Mouse (Mus musculus): ENCODE measurements at regions not wholly inside any gene's neighbourhood (a gene's known extent, or its start where the extent isn't known, plus 50 kb on each side); places are given as distances from the start of the nearest gene placed in this dataset.

GRCm38 (mm10) chr12:94155110-94155858 is 1536.7 kb upstream of the Flrt2 start:
- no peak for DNase-seq (ENCODE audit: low spot score in 2 of 2)

- DNase-seq (ENCODE audit: low spot score in 2 of 2): no peak
Observed at GRCm38 (mm10) chr12:94182358-94182757, 1509.7 kb upstream of the Flrt2 start.

- no peak for DNase-seq (ENCODE audit: low spot score in 2 of 2)
Observed at GRCm38 (mm10) chr12:94190620-94191081, 1501.4 kb upstream of the Flrt2 start.

GRCm38 (mm10) chr12:94217906-94218305 is 1474.1 kb upstream of the Flrt2 start:
- DNase-seq (ENCODE audit: low spot score in 2 of 2): no peak

GRCm38 (mm10) chr12:94229894-94230293 is 1462.1 kb upstream of the Flrt2 start:
- DNase-seq (ENCODE audit: low spot score in 2 of 2): no peak

- no peak for DNase-seq (ENCODE audit: low spot score in 2 of 2)
Observed at GRCm38 (mm10) chr12:94245366-94245765, 1446.7 kb upstream of the Flrt2 start.

- no peak for DNase-seq (ENCODE audit: low spot score in 2 of 2)
Observed at GRCm38 (mm10) chr12:94247362-94247761, 1444.7 kb upstream of the Flrt2 start.

GRCm38 (mm10) chr12:94252957-94253633 is 1438.9 kb upstream of the Flrt2 start:
- no peak for DNase-seq (ENCODE audit: low spot score in 2 of 2)

GRCm38 (mm10) chr12:94280946-94281345 is 1411.1 kb upstream of the Flrt2 start:
- no peak for DNase-seq (ENCODE audit: low spot score in 2 of 2)

GRCm38 (mm10) chr12:94282931-94283330 is 1409.1 kb upstream of the Flrt2 start:
- DNase-seq (ENCODE audit: low spot score in 2 of 2): no peak

- no peak for DNase-seq (ENCODE audit: low spot score in 2 of 2)
Observed at GRCm38 (mm10) chr12:94283572-94283971, 1408.5 kb upstream of the Flrt2 start.

- no peak for DNase-seq (ENCODE audit: low spot score in 2 of 2)
Observed at GRCm38 (mm10) chr12:94297864-94298263, 1394.2 kb upstream of the Flrt2 start.

- no peak for DNase-seq (ENCODE audit: low spot score in 2 of 2)
Observed at GRCm38 (mm10) chr12:94332351-94332750, 1359.7 kb upstream of the Flrt2 start.

GRCm38 (mm10) chr12:94334671-94335070 is 1357.4 kb upstream of the Flrt2 start:
- DNase-seq (ENCODE audit: low spot score in 2 of 2): no peak

GRCm38 (mm10) chr12:94349623-94350156 is 1342.3 kb upstream of the Flrt2 start:
- DNase-seq (ENCODE audit: low spot score in 2 of 2): no peak

GRCm38 (mm10) chr12:94364269-94364668 is 1327.8 kb upstream of the Flrt2 start:
- DNase-seq (ENCODE audit: low spot score in 2 of 2): no peak

GRCm38 (mm10) chr12:94399991-94400390 is 1292.0 kb upstream of the Flrt2 start:
- no peak for DNase-seq (ENCODE audit: low spot score in 2 of 2)

- DNase-seq (ENCODE audit: low spot score in 2 of 2): no peak
Observed at GRCm38 (mm10) chr12:94420918-94421317, 1271.1 kb upstream of the Flrt2 start.

- no peak for DNase-seq (ENCODE audit: low spot score in 2 of 2)
Observed at GRCm38 (mm10) chr12:94421743-94422142, 1270.3 kb upstream of the Flrt2 start.

GRCm38 (mm10) chr12:94424340-94424981 is 1267.6 kb upstream of the Flrt2 start:
- DNase-seq (ENCODE audit: low spot score in 2 of 2): no peak

GRCm38 (mm10) chr12:94449517-94449916 is 1242.5 kb upstream of the Flrt2 start:
- no peak for DNase-seq (ENCODE audit: low spot score in 2 of 2)

GRCm38 (mm10) chr12:94468027-94468426 is 1224.0 kb upstream of the Flrt2 start:
- DNase-seq (ENCODE audit: low spot score in 2 of 2): no peak
